13 mouse cellular contexts compared by ENCODE assay signal in the genomic region with DNA sequence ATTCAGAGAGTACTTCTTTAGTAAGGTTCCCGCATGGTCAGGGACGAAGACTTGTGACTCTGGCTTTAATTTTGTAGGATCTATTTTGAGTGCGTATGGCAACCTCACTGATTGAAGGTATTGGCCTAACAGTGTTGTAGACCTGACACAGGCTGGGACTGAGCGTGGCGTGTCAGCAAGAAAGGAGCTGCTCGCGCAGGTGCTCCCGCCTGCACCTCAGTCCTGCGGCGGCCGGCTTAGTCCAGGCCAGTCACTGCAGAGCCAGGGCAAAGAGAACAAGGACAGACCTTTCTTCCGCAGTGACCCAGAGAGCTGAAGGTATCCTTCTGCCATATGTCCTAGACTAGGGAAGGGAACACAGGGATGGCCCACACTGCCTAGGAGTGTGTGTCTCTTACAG. TPM values are rescaled to one million over a fixed set of nuclear protein-coding genes. Genes with fewer than 3 reads are reported as not detected.
DNase-seq lines count a peak whose midpoint lies in the region; ATAC-seq and TF ChIP-seq lines count a peak whose summit lies in the region.
"Had no signal": no experiment of that assay in that cellular context is flagged by ENCODE, and none has a peak within 500 bp of the region (broad histone marks: within the 10 kb centered on the region; RNA-seq: fewer than 3 reads in every experiment).

No protein-coding gene starts in this region.

- WGBS in forebrain, embryonic 14.5 days, result 63% methylated on average over 12 of the region's 12 CpGs
- WGBS in limb, embryonic 13.5 days, result 90% methylated on average over 12 of the region's 12 CpGs

- peak overlapping the region; percentile 40; the same call in 1 of the 2 replicates for H3K9ac ChIP-seq in forebrain, embryonic 14.5 days (ENCODE audit: low read length)
- H3K9ac ChIP-seq in limb, embryonic 13.5 days, result no peak overlapping the region
- H3K9ac ChIP-seq: kidney, embryonic 15.5 days; liver, embryonic 13.5 days had no signal

- TF ChIP-seq POLR2A in brain, embryonic 14.5 days (IDR thresholded peaks at IDR 0.05; ENCODE audit: borderline replicate concordance, extremely low read depth, insufficient read depth, insufficient read length, poor library complexity, severe bottlenecking), result no peak

- H3K27me3 ChIP-seq in forebrain, embryonic 14.5 days (replicated peaks; ENCODE audit: control insufficient read depth, insufficient read depth, low read length), result no peaks in the 10 kb centered on the region
- H3K27me3 ChIP-seq in limb, embryonic 13.5 days, result no peaks in the 10 kb centered on the region
- H3K27me3 ChIP-seq: kidney, embryonic 15.5 days; liver, embryonic 13.5 days had no signal

- H3K4me1 ChIP-seq in forebrain, embryonic 14.5 days (ENCODE audit: control insufficient read depth, insufficient read depth, low read length), result peaks cover 52% of the 10 kb centered on the region
- peaks cover 46% of the 10 kb centered on the region for H3K4me1 ChIP-seq in limb, embryonic 13.5 days

- peak; percentile 34 to 47 for DNase-seq in cerebellum, postnatal 10 days
- DNase-seq in cerebellum, postnatal 25 days, result no peak
- peak; percentile 60 for DNase-seq in brain, embryonic 14.5 days (ENCODE audit: low read depth)
- DNase-seq in forebrain, embryonic 14.5 days (ENCODE audit: low spot score), result no peak
- DNase-seq in thymus, postnatal 25 days, result no peak
- no peak for DNase-seq in urinary bladder, postnatal 4 days (ENCODE audit: low spot score in 2 of 2)
- no peak for DNase-seq in adrenal gland, adult (ENCODE audit: inconsistent age in 2 of 2, low spot score in 1 of 2)
- DNase-seq: gastrocnemius, postnatal 25 days; heart, postnatal 4 days; liver, embryonic 13.5 days; thymus, adult 2 months had no signal

- H3K9me3 ChIP-seq in forebrain, embryonic 14.5 days (replicated peaks; ENCODE audit: control insufficient read depth, low read length), result no peaks in the 10 kb centered on the region
- H3K9me3 ChIP-seq in limb, embryonic 13.5 days, result no peaks in the 10 kb centered on the region
- H3K9me3 ChIP-seq: kidney, embryonic 15.5 days; liver, embryonic 13.5 days had no signal

- H3K27ac ChIP-seq in forebrain, embryonic 14.5 days (ENCODE audit: low read depth, low read length), result peak overlapping the region; percentile 92
- H3K27ac ChIP-seq in limb, embryonic 13.5 days, result peak overlapping the region; percentile 64
- H3K27ac ChIP-seq: kidney, embryonic 15.5 days; liver, embryonic 13.5 days had no signal

- H3K4me2 ChIP-seq in forebrain, embryonic 14.5 days (ENCODE audit: low read length), result 0 out of 2 replicates have a peak overlapping the region, but pooled peaks have one; percentile 7
- H3K4me2 ChIP-seq in limb, embryonic 13.5 days (replicated peaks), result no peak overlapping the region
- H3K4me2 ChIP-seq: kidney, embryonic 15.5 days; liver, embryonic 13.5 days had no signal

- peaks cover 34% of the 10 kb centered on the region for H3K36me3 ChIP-seq in forebrain, embryonic 14.5 days (ENCODE audit: control insufficient read depth, insufficient read depth, low read length)
- H3K36me3 ChIP-seq in limb, embryonic 13.5 days, result peaks cover 54% of the 10 kb centered on the region

- H3K4me3 ChIP-seq in forebrain, embryonic 14.5 days (ENCODE audit: low read depth, low read length), result no peak overlapping the region
- H3K4me3 ChIP-seq in limb, embryonic 13.5 days, result no peak overlapping the region
- H3K4me3 ChIP-seq: kidney, embryonic 15.5 days; liver, embryonic 13.5 days had no signal

- TF ChIP-seq CTCF in brain, embryonic 14.5 days (IDR thresholded peaks at IDR 0.05; ENCODE audit: borderline replicate concordance, extremely low read depth, insufficient read depth, insufficient read length), result no peak

- ATAC-seq in forebrain, embryonic 14.5 days, result peak; percentile 18
- ATAC-seq in limb, embryonic 13.5 days (ENCODE audit: low FRiP score, low read depth), result no peak

RNA-seq across cellular contexts. Expression of gene BC034090, which starts 40.3 kb away (rescaled TPM):
- polyA plus RNA-seq in brain, embryonic 14.5 days (2012; rRNA removed), result 10.4 and 13.3 TPM in 2 replicates
- 2.4 TPM in 2 replicates for polyA plus RNA-seq in forebrain, embryonic 14.5 days (2014; fragmentation: Nextera tagmentation; extraction: Ambion mirVana)
- 8.5 and 9.1 TPM in 2 replicates for polyA plus RNA-seq in limb, embryonic 13.5 days (2015; fragmentation: Nextera tagmentation; extraction: Ambion mirVana)

RNA-seq across cellular contexts. Expression of gene Stx6, which starts 45.4 kb away (rescaled TPM):
- polyA plus RNA-seq in brain, embryonic 14.5 days (2012; rRNA removed), result 115 and 116 TPM in 2 replicates
- 97.7 and 109 TPM in 2 replicates for polyA plus RNA-seq in forebrain, embryonic 14.5 days (2014; fragmentation: Nextera tagmentation; extraction: Ambion mirVana)
- polyA plus RNA-seq in limb, embryonic 13.5 days (2015; fragmentation: Nextera tagmentation; extraction: Ambion mirVana), result 89.3 and 98.1 TPM in 2 replicates

RNA-seq across cellular contexts. Expression of gene Mr1, which starts 57.3 kb away (rescaled TPM):
- 0.64 and 1.7 TPM in 2 replicates for polyA plus RNA-seq in brain, embryonic 14.5 days (2012; rRNA removed)
- 0.80 and 1.2 TPM in 2 replicates for polyA plus RNA-seq in forebrain, embryonic 14.5 days (2014; fragmentation: Nextera tagmentation; extraction: Ambion mirVana)
- 7.6 and 7.7 TPM in 2 replicates for polyA plus RNA-seq in limb, embryonic 13.5 days (2015; fragmentation: Nextera tagmentation; extraction: Ambion mirVana)

Comparison
In these comparisons a context has a peak if more than half of its experiments do, and no peak if none do; other contexts are left out.
1. DNase-seq: peak in cerebellum, postnatal 10 days (2 of 2) and brain, embryonic 14.5 days (single experiment); none in cerebellum, postnatal 25 days (0 of 2), forebrain, embryonic 14.5 days (single experiment), thymus, postnatal 25 days (single experiment), urinary bladder, postnatal 4 days (0 of 2) and adrenal gland, adult (0 of 2).